Mouse (Mus musculus) embryonic facial prominence, embryonic 14.5 days (tissue): ENCODE data around the gene Tbc1d1. TPM values are rescaled to one million over a fixed set of nuclear protein-coding genes. Genes with fewer than 3 reads are reported as not detected.

ENCODE experiments used
- ATAC-seq: fragments of 200-750 bp; cut with Nextera tagmentation; 2 replicates; pipeline ENCODE4 v1.8.0; 2017; ENCODE audit warnings: low read depth, moderate number of reproducible peaks, moderate TSS enrichment
- DNase-seq: peaks from one replicate; pipeline ENCODE4 v3.0.0-alpha.2; 2015; ENCODE audit warnings: low spot score
- H3K27ac ChIP-seq: fragments of 300-500 bp; sonication (generic); replicated peaks from 2 replicates; pipeline ENCODE4 v1.5.1; 2014; ENCODE audit warnings: low read depth, mild to moderate bottlenecking, low read length, moderate library complexity
- H3K27me3 ChIP-seq: fragments of 300-500 bp; sonication (generic); replicated peaks from 2 replicates; pipeline ENCODE4 v1.6.1; 2014; ENCODE audit warnings: low read length; ENCODE audit not compliant: control insufficient read depth, insufficient read depth
- H3K36me3 ChIP-seq: fragments of 300-500 bp; sonication (generic); 2 replicates; pipeline ENCODE4 v1.6.1; 2014; ENCODE audit warnings: low read length, mixed read lengths; ENCODE audit not compliant: control insufficient read depth, insufficient read depth
- H3K4me1 ChIP-seq: fragments of 300-500 bp; sonication (generic); 2 replicates; pipeline ENCODE4 v1.6.1; 2014; ENCODE audit warnings: antibody characterized with exemption, low read length; ENCODE audit not compliant: control insufficient read depth, insufficient read depth
- H3K4me2 ChIP-seq: fragments of 300-500 bp; sonication (generic); 2 replicates; pipeline ENCODE4 v1.6.1; 2014; ENCODE audit warnings: low read depth, mild to moderate bottlenecking, low read length, moderate library complexity, mixed read lengths
- H3K4me3 ChIP-seq: fragments of 300-500 bp; sonication (generic); 2 replicates; pipeline ENCODE4 v1.5.1; 2014; ENCODE audit warnings: low read depth, mild to moderate bottlenecking, low read length
- H3K9ac ChIP-seq: fragments of 300-500 bp; sonication (generic); 2 replicates; pipeline ENCODE4 v1.6.1; 2014; ENCODE audit warnings: low read depth, mild to moderate bottlenecking, low read length, moderate library complexity, mixed read lengths
- H3K9me3 ChIP-seq: fragments of 300-500 bp; sonication (generic); 2 replicates; pipeline ENCODE4 v1.6.1; 2016; ENCODE audit warnings: low read length; ENCODE audit not compliant: control insufficient read depth
- WGBS: fragments of 180-500 bp; shearing (Covaris S2); extraction: QIAGEN DNeasy Blood & Tissue Kit; methylation state at CpG from one replicate; pipeline ENCODE4 v1.1.7; 2014; 5-methylcytosine and 5-hydroxymethylcytosine counted together
- polyA plus RNA-seq: library from polyadenylated mRNA; unstranded; fragments of >200 nt; fragmentation: Nextera tagmentation; extraction: Ambion mirVana; gene quantifications from 2 replicates; pipeline ENCODE4 v1.2.1, GENCODE M21; 2014

The Tbc1d1 gene
- polyA plus RNA-seq, 1 experiment from 2014 or later: 19.1 TPM

DNA sequence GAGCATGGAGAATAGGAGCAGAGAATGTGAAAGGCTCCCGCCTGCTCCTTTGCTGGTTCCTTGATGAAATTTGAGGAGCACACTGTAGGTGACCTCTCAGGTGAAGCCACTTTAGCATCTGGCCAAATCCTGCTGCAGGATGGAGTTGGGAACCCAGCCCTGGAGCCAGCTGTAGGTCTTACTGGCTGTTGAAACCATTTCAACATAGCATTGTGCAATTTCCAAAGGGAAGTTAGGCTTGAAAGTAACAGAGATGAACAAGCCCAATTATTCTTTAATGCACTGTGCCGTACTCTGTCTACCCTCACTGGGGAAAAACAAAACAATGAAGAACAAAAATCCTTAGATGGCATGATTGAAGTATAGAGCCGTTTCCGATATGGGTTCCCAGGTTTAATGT, 22.2 kb upstream of the Tbc1d1 start:
- H3K4me3 ChIP-seq: no peak overlapping the region
- H3K4me1 ChIP-seq: no peaks in the 10 kb centered on the region
- no peak overlapping the region for H3K27ac ChIP-seq
- H3K27me3 ChIP-seq: no peaks in the 10 kb centered on the region
- WGBS: 82% methylated on average over 4 of the region's 4 CpGs
- H3K36me3 ChIP-seq: peaks cover 5% of the 10 kb centered on the region; the same call in 1 of the 2 replicates
- no peak overlapping the region for H3K9ac ChIP-seq
- DNase-seq (no peak), ATAC-seq (no peak)
- no peak overlapping the region for H3K4me2 ChIP-seq
- H3K9me3 ChIP-seq: no peaks in the 10 kb centered on the region

DNA sequence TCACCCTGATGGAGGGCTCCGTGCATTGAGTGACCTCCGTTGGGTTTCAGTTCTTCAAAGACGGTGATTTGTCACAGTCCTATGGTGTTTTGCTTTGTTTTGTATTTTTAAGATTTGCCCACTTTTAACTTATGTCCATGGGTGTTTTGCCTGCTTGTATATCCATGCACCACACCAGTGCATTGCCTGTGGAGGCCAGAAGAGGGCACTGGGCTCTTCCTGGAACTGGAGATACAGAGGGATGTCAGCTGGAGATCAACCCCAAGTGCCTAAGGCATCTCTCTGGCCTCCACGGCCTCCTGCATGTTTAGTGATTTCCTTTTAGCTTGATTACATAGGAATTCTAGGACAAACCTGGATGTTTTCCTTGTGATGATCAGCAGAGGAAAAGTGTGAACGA, 19.8 kb upstream of the Tbc1d1 start:
- Histone ChIP-seq H3K27ac (no peak overlapping the region), H3K27me3 (no peaks in the 10 kb centered on the region), H3K36me3 (no peaks in the 10 kb centered on the region), H3K4me2 (no peak overlapping the region), H3K4me1 (no peaks in the 10 kb centered on the region), H3K4me3 (no peak overlapping the region), H3K9me3 (no peaks in the 10 kb centered on the region), H3K9ac (no peak overlapping the region)
- ATAC-seq (no peak), DNase-seq (no peak)
- WGBS: 62% methylated on average over 5 of the region's 5 CpGs

DNA sequence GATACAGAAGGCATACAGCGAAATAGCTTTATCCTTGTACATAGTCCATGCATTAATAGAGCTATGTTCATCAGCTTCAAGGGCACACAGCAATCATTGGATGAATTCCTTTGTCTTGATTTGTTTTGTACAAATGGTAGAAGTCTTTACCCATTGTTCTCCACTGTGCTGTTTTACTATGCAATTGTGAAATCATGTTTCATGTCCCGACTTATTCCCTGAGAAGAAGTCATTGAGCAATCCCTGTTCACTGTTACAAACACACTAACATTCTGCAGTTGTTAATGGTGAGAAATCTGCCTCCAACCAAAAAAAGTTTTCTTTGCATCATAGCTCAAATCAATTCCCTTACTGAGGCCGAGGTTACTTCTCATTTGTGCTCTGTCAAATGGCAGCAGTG, 15.9 kb upstream of the Tbc1d1 start:
- no peaks in the 10 kb centered on the region for H3K27me3 ChIP-seq
- no peaks in the 10 kb centered on the region for H3K4me1 ChIP-seq
- H3K36me3 ChIP-seq: no peaks in the 10 kb centered on the region
- H3K9me3 ChIP-seq: no peaks in the 10 kb centered on the region
- H3K4me3 ChIP-seq: no peak overlapping the region
- no peak for ATAC-seq
- H3K4me2 ChIP-seq: no peak overlapping the region
- 79% methylated on average over 3 of the region's 3 CpGs for WGBS
- no peak for DNase-seq
- no peak overlapping the region for H3K9ac ChIP-seq
- H3K27ac ChIP-seq: no peak overlapping the region

DNA sequence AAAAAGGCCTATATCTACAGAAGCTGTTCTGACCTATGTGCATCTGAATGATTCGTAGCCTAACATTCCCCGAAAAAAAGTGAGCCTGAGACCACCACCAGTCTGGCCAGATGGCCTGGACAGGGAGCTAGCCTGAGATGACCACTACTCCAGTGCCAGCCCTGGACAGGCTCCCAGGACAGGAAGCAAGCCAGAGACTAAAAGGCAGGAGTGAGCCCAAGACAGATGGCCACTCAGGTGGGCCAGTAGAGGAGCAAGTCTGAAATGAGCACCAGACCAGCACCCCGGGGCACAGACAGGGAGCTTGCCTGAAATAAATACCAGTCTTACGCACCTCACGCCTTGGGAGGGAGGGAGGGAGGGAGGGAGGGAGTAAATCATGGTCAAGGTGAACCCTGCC, 11.8 kb upstream of the Tbc1d1 start:
- 74% methylated on average over 5 of the region's 5 CpGs for WGBS
- DNase-seq: no peak

DNA sequence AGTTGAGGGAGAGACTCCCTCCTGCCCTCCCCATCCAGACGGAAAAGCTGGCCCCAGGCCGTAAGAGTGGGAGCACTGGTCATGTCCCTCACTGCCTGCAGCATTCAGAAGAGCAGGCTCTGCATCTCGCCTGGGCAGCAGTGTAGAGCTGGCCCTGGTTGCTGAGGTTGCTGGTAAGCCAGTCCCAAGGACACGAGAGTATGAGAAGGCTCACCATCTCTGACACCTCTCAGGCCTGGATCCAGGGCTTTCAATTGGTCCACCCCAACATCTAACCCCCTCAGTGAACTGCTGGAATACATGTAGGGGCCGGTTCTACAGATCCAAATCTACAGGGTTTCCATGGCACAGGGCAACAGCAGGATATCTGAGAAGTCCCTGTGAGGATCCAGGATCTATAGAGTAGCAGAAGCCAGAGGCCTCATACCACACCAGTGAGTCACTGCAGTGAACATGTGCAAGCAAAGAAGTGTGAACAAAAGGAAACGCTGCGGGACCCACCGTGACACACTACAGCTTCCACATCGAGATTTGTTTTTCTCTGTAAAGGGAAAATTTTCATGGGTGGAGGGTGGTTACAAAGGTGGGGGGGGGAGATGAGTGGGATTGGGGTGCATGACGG, 9.6 kb upstream of the Tbc1d1 start:
- Histone ChIP-seq H3K36me3 (no peaks in the 10 kb centered on the region), H3K4me1 (peaks cover 4% of the 10 kb centered on the region; the same call in 1 of the 2 replicates), H3K4me3 (no peak overlapping the region), H3K4me2 (no peak overlapping the region), H3K9ac (no peak overlapping the region), H3K9me3 (no peaks in the 10 kb centered on the region), H3K27ac (no peak overlapping the region), H3K27me3 (no peaks in the 10 kb centered on the region)
- peak; percentile 38; the same call in 1 of the 2 replicates for ATAC-seq
- DNase-seq: peak; percentile 49
- 62% methylated on average over 10 of the region's 10 CpGs for WGBS

More for the DNA sequence above, 11.8 kb upstream of the Tbc1d1 start:
- Histone ChIP-seq H3K4me3 (no peak overlapping the region), H3K27ac (no peak overlapping the region), H3K4me2 (no peak overlapping the region), H3K4me1 (peaks cover 4% of the 10 kb centered on the region; the same call in 1 of the 2 replicates), H3K9me3 (no peaks in the 10 kb centered on the region), H3K27me3 (no peaks in the 10 kb centered on the region), H3K9ac (no peak overlapping the region), H3K36me3 (no peaks in the 10 kb centered on the region)
- no peak for ATAC-seq

DNA sequence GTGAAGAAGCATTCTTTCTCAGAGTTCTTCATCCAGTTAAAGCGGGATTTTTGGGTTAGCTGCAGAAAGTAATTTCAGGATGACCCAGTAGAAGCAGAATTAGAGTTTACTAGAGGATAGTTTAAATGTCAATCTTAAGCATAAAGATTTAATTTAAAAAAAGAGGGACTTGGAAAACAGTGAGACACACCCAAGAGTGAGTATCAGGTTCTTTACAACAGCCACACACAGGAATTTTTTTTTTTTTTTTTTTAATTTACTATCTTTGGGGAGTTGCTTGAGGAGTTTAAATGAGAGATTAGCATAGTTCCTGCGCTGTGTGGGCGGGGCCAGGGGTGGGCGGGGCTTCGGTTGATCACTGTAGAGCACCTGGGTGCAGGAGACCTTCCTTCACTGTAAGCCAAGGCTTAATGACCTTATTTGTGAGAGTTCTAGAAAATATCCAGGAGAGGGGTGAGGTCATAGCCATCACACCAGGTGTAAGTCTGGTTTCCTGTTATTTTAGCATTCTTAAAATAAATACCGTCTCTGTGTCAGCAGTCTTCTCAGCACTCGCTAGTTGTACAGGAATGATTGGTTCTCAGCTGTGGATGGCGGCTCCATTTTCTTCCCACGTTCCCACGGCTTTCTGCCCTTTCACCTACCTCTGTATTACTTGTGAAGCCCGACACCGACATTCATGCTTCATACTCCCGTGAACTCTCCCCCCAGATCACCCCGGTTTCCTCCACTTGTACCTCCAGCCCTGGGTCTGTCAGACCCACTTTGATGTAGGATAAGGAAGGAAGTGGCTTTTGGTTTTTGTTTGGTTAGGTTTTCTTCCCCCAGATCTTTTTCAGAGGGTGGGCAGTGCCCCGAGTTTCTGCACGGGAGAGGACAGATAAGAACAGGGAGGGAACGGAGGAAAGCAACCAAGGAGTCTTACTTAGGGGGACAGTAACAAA, 6.6 kb upstream of the Tbc1d1 start:
- H3K9ac ChIP-seq: no peak overlapping the region
- no peak overlapping the region for H3K27ac ChIP-seq
- H3K36me3 ChIP-seq: no peaks in the 10 kb centered on the region
- H3K9me3 ChIP-seq: no peaks in the 10 kb centered on the region
- peak; percentile 77; the same call in 1 of the 2 replicates for ATAC-seq
- 20% methylated on average over 17 of the region's 17 CpGs for WGBS
- H3K4me3 ChIP-seq: no peak overlapping the region
- DNase-seq: no peak
- no peaks in the 10 kb centered on the region for H3K27me3 ChIP-seq
- H3K4me1 ChIP-seq: peaks cover 4% of the 10 kb centered on the region; the same call in 1 of the 2 replicates
- peak overlapping the region; percentile 37; the same call in 1 of the 2 replicates for H3K4me2 ChIP-seq

DNA sequence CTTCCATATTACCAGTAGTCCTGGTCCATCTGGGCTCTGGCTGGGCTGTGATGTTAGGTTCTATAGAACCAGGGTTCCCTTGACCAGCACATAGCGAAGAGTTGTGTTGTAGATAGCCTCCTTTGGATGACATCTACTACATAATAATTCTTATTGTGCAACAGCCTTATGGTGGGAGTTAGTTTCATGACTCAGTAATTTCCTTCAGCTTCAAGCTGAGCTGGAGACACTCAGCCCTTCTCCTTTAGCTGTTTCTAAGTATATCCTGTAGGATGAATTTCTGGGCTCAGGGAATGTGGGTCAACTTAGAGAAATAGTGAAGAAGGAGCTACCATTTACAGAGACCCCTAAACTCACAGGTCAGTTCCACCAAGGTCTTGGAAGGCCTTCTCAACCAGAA, 2.8 kb upstream of the Tbc1d1 start:
- no peak for DNase-seq
- H3K4me1 ChIP-seq: no peaks in the 10 kb centered on the region
- WGBS: 88% methylated on average over 1 of the region's 1 CpGs
- H3K4me3 ChIP-seq: no peak overlapping the region
- no peak overlapping the region for H3K4me2 ChIP-seq
- H3K9me3 ChIP-seq: no peaks in the 10 kb centered on the region
- no peak overlapping the region for H3K27ac ChIP-seq
- H3K36me3 ChIP-seq: no peaks in the 10 kb centered on the region
- ATAC-seq: no peak
- H3K27me3 ChIP-seq: peaks cover 7% of the 10 kb centered on the region; the same call in 1 of the 2 replicates
- H3K9ac ChIP-seq: no peak overlapping the region

DNA sequence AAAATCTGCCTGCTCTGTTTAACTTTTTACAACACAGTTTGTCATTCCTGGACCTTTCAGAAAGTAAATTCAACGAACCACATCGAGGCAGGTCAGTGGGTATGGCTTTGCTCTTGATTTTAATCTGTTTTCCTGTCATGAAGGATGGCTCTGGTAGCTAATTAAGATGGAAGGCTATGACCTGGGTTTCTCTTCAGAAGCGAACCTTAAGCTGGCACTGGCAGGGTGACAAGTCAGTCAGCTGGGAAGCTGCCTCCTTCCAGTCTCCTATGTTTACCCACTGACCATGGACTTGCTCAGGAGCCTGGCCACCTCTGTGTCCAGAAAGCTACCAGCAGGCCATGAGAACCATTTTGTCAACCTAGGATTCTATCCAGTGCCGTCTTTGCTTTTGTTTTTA, 474 bp downstream of the Tbc1d1 start:
- H3K27ac ChIP-seq: no peak overlapping the region
- H3K27me3 ChIP-seq: peaks cover 37% of the 10 kb centered on the region
- H3K4me3 ChIP-seq: no peak overlapping the region
- peak overlapping the region; percentile 30; the same call in 1 of the 2 replicates for H3K4me2 ChIP-seq
- no peaks in the 10 kb centered on the region for H3K9me3 ChIP-seq
- H3K9ac ChIP-seq: 0 out of 2 replicates have a peak overlapping the region, but pooled peaks have one; percentile 17
- 44% methylated on average over 4 of the region's 4 CpGs for WGBS
- DNase-seq: no peak
- ATAC-seq: no peak
- no peaks in the 10 kb centered on the region for H3K36me3 ChIP-seq
- no peaks in the 10 kb centered on the region for H3K4me1 ChIP-seq
